Mouse (Mus musculus) gastrocnemius, postnatal 10 days (tissue): ENCODE data around the gene Tcf15. TPM values are rescaled to one million over a fixed set of nuclear protein-coding genes. Genes with fewer than 3 reads are reported as not detected.

ENCODE experiments used
- DNase-seq: peaks from one replicate; pipeline ENCODE4 v3.0.0; 2021; ENCODE audit warnings: mixed read lengths
- total RNA-seq, 2 experiments: library from RNA; stranded (reverse); gene quantifications; 2 replicates each; pipeline ENCODE4 v1.2.3; 2021

Gene Tcf15
- total RNA-seq, 2 experiments from 2014 or later = 17.4 to 22.4 TPM

DNA sequence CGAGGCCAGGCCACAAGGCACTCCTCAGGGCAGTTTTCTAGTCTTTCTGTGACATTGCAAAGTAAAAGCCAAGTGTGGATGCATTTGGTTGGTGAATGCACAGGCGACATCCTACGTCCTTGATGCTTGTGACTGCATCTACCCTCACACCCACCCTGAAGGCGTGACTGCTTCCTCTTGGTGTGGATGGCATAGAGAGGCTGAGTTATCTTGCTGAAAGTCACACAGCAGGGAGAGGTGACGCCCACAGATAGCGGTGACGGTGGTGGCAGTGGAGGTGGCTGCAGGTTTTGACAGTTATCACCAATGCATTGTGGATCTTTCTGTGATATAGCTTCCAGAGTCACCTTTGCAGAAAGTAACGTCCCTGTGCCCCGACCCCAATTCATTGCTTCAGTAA is 20.5 kb upstream of the Tcf15 start:
- no peak for DNase-seq

DNA sequence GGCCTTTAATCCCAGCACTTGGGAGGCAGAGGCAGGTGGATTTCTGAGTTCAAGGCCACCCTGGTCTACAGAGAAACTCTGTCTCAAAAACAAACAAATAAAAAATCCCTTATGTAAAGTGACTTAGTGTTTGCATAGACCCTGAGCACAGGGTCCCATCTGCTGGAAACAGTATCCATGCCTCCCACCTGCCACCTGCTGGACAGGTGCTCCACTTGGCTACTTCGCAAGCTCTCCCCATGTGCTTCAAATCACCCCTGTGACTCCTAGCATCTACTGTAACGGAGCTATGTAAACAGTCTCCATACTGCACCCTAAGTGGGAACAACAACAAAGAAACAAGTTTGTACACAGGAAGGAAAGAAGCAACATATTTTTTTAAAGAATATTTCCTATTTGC is 14.8 kb upstream of the Tcf15 start:
- no peak for DNase-seq

DNA sequence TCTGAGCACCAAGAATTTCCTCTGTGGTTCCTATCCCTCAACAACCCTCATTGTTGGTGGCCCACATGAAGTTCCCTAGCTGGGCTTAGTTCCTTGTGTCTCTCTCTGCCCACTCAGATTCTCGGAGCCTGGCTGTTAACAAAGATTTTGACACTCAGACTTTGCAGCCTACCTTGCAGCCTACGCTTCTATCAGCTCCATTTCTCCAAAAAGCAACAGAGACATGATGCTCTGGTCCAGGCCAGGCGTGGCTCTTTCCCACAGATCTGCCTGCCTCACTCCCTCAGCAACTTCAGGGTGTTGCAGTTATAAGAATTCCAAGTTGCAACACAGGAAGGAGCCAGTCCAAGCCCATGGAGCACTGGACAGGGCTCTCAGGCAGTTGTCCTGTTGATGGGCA is 13.6 kb upstream of the Tcf15 start:
- no peak for DNase-seq

DNA sequence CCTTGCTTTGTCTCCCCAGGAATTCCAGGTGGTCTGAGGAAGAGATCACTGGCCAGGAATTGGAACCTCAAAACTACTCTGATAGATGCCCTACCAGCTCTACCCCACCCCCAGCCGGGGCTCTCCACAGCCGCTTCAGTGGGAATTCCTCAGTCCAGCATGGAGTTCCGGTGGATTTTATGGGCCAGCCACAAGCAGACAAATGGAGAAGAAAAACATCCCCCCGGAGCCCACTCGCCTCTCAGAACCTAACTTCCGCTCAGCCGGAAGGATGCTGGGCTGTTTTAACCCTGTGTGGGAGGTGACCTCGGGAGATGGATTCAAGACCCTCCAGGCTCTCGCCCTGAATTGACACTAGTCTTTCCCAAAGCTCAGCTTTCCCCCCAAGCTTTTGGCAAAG is 11.3 kb upstream of the Tcf15 start:
- DNase-seq = no peak

DNA sequence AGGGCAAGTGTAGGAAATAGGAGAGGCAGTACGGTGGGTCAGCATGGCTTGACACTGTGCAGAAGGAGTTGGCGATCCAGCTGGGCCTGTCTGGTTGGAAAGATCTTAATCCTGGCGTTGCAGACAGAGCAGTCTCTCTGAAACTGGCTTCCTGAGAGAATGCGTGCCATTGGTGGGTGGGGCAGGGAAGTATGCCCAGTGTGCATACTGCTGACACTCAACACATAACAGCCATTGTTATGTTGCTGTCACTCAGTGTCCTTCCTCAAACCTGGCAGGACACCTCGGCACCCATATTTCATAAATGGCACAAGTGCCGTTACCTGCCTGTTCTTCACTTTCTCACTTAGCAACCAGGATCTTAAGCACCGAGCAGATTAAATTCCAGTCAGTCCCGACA is 10.7 kb upstream of the Tcf15 start:
- DNase-seq = no peak

DNA sequence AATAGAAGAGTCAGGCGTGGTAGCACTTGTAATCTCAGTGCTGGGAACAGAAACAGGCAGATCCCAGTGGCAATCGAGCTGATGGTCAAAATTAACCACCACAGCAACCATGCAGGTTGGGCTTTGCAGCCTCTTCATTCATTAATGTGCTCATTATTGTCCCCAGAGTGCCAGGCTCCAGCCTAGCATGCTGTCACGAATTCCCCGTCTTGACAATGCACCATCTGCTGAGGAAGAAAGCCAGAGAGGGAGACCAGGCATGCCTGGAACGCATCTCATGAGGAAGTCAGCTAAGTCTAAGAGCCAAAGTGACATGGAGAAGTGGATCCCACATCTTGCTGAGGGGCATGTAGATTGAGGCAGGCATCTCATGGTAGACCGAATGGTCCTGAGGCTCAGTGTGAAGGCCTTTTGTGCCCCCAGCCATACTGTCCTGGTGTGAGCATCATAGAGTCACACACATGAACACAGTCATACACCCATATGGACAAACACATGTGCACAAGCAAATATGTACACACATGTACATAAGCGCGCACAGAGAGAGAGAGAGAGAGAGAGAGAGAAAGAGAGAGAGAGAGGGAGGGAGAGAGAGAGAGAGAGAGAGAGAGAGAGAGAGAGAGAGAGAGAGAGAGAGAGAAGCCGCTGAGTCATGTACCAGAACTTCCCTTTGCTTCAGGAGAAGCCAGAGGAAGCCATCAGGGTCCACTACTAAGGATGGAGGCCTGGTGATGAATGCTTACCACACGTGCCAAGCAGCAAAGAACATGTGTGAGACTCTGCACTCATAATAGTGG is 4.0 kb upstream of the Tcf15 start:
- no peak for DNase-seq

DNA sequence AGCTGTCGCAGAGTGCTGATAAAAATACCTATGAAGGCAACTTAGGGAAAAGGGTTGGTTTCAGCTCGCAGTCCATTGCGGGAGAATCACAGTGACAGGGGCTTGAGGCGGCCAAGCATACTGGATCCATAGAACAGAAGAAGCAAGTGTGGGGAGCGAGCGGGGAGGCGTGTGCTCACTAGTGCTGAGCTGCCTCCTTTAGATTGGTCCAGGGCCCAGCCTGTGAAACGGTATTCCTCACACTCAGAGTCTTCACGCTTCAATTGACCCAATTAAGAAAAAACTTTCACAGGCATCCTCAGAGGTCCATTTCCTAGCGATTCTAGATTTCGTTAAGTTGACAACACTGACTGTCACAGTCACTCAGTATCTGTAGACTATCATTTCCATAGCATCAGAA is 2.4 kb upstream of the Tcf15 start:
- no peak for DNase-seq

DNA sequence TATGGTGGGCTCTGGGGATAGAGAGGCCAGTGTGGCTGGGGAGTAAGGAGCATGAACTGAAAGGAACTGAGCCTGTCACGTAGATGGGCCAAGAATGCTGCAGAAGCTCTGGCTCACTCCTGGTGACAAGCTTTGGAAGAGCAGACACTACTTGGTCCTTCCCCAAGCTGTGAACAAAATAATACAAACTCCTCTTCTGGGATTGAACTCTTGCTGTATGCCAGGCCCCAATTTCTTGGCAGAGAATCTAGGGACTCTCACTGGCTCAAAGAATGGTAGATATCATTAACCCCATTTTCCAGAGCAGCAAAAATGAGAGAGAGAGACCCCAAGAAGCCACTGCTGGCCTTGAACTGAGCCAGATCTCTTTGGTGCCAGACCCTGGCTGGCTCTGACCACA is 1.9 kb upstream of the Tcf15 start:
- DNase-seq = no peak

DNA sequence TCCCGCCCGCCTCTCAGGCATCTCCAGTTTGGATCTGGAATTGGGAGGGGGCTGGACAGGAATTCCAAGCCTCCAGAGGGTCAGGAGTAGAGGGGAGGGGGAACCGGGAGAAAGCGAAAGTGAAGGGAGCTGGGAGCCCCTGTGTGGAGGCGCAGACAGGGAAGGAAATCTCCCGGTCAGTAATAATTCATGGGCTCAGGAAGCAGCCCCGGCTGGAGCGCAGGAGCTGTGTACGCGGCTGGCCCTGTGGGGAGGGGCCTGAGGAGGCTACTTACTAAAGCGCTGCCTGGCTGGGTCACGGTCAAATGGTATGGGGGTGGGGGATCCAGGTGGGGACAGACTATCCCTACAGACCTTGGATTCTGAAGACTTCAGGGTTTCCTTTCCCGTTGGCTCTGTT is 1.3 kb upstream of the Tcf15 start:
- DNase-seq = peak; percentile 29

DNA sequence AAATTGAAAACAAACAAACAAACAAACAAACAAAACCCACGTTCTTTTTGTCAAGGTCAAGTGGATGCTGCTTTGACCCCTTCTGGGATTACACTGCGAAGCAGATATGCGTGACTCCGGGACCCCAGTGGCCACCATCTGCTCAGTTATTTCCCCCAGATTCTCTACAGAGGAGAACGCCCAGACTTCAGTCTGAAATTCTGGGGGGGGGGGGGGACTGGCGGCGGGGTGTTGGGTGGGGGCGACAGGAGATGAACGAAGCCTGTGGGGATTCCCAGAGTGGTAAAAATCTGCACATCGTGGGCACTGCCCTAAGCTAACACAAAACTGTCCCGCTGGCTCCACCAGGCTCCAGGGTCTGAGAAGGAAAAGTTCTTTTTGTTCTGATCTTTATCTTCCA is 790 bp upstream of the Tcf15 start:
- DNase-seq = no peak

DNA sequence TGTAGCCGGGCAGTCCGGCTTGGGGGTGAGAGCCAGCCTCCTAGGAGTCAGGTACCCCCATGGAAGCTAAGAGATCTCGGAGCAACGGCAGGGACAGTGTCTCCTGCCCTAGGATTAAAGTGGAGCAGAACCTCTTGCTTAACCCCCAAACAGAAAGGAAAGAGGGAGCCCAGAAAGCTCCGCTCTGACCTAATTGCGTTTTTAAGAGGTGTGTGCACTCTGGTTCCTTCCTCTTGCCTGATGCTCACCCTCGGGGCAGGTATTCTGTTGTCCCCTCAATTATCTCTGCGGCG is 743 bp downstream of the Tcf15 start:
- DNase-seq = no peak

DNA sequence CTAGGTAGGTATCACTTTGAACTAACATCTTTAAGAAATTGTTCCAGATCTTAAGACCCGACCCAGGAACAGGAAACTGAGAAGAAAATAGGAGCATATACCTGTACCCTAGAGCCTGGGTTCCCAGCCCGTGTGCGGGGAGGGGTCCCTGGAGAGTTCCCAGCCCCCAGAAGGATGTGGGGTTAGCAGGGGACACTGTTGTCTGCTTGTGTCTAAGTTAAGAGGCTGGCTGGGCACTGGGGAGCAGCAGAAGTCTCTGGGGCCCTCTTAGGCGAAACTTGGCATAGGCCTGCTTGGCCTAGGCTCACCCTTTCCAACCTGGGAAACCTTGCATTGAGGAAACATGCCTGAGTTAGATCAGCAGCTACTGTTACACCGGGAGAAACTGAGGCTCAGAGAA is 1.1 kb downstream of the Tcf15 start:
- DNase-seq = no peak

DNA sequence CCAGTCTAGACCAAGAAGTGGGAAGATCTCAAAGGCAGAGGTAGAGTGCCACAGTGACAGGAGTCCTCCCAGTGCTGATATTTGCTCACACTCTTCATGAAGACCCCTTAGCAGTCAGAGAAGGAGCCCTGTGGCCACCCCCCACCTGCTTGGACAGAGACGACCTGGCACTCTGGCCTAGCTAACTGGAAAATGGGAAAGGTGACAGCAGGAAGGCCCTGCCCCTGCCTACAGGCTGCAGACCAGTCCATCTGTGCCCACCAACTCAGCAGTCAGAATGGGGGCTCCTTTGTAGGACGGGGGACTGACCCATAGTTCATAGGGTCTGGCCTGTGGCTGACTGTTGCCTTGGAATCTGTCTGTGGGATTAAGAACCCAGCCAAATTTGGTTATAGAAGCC is 2.4 kb downstream of the Tcf15 start:
- no peak for DNase-seq

DNA sequence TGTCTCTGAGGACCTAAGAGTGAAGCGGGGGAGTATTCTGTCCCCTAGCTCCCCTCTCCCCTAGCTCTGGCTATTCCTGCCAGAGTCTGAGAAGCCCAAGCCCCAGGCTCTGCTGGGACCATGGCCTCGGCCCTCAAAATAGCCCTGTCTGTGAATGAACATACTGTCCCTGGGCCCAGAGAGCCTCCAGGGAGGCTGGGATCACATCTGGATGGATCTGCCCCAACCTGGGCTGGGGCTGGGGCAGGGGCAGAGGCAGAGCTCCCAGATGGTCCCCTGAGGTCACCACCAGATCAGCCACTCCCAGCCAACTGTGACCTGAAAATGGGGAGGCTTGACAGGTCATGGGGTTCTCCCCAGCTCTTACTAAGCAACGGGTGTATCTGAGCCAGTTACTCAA is 3.7 kb downstream of the Tcf15 start:
- DNase-seq = no peak

DNA sequence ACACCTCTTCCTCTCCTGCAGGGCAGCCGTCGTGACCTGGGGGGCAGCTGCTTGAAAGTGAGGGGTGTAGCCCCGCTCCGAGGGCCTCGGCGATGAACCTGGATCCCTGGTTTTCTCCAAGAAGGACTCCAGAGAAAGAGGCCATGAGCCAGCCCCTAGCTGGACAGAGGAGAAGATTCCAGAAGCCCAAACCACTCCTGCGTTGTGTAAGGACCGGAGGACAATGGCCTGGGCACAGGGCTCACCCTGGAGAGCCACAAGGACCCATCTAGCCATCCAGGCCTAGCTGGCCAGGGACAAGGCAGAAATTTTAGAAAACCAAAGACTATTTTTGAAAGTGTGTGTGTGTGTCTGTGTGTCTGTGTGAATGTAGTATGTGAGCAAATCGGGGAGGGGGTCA is 5.3 kb downstream of the Tcf15 start:
- DNase-seq = no peak

DNA sequence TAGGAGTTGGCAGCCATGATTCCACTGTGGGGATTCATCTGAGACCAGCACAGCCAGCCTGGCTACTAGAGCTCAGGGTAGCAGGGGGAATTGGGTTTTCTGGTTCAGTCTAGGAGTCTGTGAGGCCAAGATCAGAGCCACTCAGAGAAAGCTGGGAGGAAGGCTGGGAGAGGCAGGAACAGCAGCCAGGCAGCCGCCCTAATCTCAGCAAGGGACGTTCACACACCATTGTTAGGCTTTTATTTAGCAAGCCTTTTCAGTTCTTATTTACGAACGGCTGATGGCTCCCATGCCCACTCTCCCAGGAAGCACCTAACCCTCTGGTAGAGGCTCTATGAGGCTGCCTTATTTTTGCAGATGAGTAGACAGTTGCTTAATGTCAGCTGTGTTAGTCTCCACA is 6.5 kb downstream of the Tcf15 start:
- no peak for DNase-seq

DNA sequence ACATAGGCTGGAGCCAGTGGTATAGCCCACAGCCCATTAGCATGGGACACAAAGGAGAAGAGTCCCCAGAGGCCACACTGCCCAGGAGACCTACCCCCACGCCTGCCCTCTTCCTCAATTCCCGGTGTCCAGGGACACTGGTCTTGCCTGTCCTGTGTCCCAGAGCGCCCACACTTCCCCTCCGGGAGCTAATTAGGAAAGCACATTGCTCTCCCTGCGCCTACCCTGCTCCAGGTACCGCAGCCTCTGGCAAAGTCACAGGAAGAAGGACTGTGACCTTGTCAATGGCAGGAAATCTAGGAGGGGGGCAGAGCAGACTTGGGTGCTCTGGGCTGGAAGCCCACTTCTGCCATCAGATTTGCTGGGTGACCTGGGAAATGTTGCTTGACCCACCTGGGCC is 7.0 kb downstream of the Tcf15 start:
- DNase-seq = no peak

DNA sequence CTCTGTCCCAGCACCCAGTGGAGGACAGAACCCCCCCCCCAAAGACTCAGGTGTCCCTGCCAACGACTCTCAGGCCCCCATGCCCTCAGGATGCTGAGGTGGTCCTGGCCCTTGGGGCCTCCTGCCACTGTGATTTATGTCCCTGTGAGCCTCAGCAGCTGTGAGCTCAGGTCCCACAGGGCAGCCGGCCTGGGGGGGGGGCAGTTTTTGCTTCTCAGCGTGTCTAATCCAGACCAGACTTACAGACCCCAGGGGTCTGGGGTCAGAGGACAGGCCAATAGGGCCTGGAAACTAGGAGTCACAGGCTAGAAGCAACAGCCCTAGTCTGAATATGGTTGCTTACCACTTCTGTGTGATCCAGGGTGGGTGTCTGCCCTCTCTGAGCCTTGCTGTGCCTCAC is 10.0 kb downstream of the Tcf15 start:
- DNase-seq = no peak

DNA sequence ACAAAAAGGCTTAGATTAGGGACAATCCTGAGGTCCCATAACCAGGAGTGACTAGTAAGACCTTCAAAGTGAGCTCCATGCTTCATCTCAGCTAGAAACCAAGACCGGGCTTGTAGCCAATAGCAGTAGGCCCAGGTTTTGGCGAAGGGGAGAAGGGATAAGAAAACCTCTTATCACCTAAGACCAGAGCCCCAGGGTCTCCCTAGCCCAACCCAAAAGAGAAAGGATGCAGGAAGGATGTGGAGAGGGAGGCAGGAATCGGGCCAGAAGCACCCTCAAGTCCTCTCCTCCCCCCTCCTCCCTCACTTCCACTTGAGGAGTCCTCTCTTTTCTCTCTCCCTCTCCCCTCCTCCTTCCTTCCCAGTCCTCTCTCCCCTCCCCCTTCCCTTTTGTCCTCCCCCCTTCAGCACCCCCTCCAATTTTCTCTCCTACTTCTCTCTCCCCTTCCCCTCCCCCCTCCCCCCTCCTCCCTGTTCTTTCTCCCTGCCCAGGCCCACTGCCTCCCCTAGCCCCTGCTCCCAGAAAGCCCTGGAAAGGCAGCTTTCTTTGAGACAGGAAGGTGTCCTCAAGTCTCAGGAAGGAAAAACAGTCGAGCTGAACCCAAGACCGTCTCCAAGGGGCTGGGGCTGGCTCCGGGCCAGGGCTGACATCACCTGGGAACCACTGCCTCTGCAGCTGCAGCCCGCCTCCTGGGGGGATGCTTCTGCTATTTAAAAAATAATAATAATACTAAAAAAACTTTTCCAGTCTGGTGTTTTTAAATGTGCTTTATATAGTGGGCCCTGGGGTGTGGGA is 12.2 kb downstream of the Tcf15 start:
- DNase-seq = peak; percentile 82

DNA sequence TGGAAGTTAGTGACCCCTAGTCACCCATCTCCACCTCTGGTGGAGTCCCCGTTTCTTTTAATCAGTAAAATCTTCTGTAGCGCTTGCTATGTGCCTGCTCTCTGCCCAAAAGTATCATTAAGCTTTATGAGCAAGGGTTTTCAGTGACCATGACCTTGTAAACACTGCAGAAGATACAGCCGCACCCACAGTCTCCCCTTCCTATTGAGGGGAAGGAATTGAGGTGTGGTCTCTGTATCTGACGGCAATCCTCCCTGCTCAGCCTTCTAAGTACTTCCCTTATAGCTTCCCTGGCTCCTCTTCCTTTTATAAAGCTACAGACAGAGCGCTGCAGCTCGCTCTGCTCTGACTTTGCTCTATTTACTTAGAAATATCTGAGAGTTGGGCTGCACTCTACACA is 13.1 kb downstream of the Tcf15 start:
- DNase-seq = no peak

DNA sequence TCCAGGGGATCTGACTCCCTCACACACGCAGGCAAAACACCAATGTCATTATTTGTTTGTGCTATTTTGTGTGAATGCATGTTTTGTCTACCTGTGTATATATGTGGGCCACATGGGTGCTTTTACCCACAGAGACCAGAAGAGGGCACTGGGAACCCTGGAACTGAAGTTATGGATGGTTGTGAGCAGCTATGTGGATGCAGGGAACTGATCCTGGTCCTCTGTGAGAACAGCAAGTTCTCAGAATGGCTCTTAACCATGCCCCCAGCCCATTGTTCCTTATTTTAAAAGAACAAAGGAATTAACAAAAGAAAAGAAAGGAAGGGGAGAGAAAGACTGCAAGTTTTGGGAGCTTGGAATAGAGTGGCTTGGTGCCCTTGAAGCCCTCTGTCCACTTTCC is 16.1 kb downstream of the Tcf15 start:
- DNase-seq = no peak

DNA sequence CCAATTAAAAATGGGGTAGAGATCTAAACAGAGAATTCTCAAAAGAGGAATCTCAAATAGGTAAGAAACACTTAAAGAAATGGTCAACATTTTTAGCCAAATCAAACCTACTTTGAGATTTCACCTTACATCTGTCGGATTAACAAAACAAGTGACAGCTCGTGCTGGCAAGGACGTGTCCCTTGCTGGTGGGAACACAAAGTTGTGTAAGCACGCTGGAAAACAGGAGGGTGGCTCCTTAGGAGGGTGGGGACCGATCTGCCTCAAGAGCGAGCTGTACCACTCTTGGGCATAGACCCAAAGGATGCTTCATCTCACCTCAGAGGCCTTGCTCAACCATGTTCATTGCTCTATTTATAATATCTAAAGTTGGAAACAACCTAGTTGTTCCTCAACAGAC is 22.9 kb downstream of the Tcf15 start:
- no peak for DNase-seq

DNA sequence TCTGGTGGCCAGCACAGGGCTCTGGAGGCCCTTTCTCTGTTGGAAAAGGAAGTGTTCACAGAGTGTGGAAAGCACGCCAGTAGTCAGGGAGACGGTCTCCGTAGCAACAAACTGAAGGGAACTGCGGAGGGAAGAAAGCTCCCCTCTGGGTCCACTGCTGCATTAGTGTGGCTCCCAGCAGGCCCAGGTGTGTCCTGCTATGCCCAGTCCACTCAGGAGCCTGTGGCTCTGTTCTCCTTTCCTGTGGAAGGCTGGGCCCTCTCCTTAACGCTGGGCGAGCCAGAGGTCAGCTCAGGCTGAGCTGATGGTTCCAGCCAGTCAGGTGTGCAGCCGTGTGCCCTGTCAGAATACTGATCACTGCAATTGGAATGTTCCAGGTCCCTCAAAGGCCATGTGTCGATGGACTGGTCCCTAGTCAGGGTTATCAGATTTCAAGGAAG is 24.5 kb downstream of the Tcf15 start:
- peak; percentile 38 for DNase-seq

DNA sequence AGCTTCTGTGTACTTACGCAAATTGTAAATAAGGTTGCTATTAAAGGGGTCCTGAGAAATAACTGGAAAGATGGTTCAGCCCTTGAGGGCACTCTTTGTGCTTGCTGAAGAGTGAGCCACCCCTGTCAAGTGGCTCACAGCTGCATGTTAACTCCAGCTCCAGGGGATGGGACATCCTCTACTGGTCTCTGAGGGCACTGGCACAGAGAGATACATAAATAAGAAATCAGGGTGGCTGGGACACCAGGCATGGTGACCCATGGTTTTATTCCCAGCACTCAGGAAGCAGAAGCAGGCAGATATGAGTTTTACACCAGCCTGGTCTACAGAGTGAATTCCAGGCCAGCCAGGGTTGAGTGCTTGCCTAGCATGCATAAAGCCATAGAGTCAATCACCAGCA is 26.0 kb downstream of the Tcf15 start:
- DNase-seq = no peak
